Mouse (Mus musculus): ENCODE results near the gene Gm12185. TPM values are rescaled to one million over a fixed set of nuclear protein-coding genes. Genes with fewer than 3 reads are reported as not detected.
"Not testable (repeated sequence)": the region's sequence is repeated elsewhere in the genome, so short reads cannot be mapped to it uniquely, and the experiment has no call there.

Gene Gm12185
- total and polyA plus RNA-seq, 2 experiments from 2014 or later: not detected

DNA sequence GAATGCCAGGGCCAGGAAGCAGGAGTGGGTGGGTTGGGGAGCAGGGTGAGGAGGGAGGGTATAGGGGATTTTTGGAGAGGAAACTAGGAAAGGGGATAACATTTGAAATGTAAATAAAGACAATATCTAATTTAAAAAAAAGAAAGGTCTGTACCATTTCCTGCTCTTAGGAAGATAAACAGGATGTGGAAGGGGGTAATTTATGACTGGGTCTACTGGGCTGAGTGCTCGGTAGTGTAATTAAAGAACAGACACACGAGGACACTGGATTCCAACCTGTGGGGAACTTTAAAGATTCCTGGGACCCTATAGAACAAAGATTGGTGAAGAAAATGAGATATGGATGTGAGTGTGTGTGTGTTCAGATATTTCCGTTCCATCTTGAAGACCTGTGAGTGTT, 9.2 kb downstream of the Gm12185 start:
- H3K4me3 ChIP-seq (ENCODE audit: low read depth, low read length); H3K36me3 ChIP-seq (ENCODE audit: insufficient read depth, low read length); H3K27me3 ChIP-seq (ENCODE audit: insufficient read depth, low read length); H3K4me1 ChIP-seq (ENCODE audit: insufficient read depth, low read length); H3K9ac ChIP-seq (replicated peaks; ENCODE audit: low read length, poor library complexity, severe bottlenecking); H3K9me3 ChIP-seq (ENCODE audit: low read length); H3K4me2 ChIP-seq (ENCODE audit: low read depth, low read length, poor library complexity, severe bottlenecking); H3K27ac ChIP-seq (ENCODE audit: low read depth, low read length); ATAC-seq (ENCODE audit: low FRiP score); DNase-seq (ENCODE audit: low spot score): not testable (repeated sequence)
- no CpG with 5 or more reads among the region's 3 CpGs for WGBS

DNA sequence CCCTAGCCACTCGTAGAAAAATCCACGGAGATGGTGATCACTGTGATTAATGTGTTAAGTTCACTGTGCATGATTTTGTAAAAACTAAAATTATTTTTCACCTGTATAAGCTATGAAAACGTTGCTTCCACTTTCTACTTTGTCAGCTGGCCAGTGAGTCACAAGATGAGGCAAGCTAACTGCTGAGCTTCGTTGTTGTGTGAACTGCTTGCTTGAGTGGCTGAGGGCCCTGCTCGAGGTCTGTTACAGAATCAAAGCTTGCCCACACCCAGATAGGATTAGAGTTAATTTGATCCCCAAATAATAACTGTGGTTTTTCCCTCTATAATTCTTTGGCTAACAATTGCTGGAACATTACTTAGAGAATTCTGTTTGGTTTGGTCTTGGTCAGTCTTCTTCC, 12.0 kb downstream of the Gm12185 start:
- DNase-seq (ENCODE audit: low spot score); H3K27ac ChIP-seq (ENCODE audit: low read depth, low read length); H3K9ac ChIP-seq (replicated peaks; ENCODE audit: low read length, poor library complexity, severe bottlenecking); H3K4me2 ChIP-seq (ENCODE audit: low read depth, low read length, poor library complexity, severe bottlenecking); H3K4me1 ChIP-seq (ENCODE audit: insufficient read depth, low read length); H3K4me3 ChIP-seq (ENCODE audit: low read depth, low read length); H3K27me3 ChIP-seq (ENCODE audit: insufficient read depth, low read length); ATAC-seq (ENCODE audit: low FRiP score); H3K9me3 ChIP-seq (ENCODE audit: low read length); H3K36me3 ChIP-seq (ENCODE audit: insufficient read depth, low read length): not testable (repeated sequence)
- no CpG with 5 or more reads among the region's 5 CpGs for WGBS

DNA sequence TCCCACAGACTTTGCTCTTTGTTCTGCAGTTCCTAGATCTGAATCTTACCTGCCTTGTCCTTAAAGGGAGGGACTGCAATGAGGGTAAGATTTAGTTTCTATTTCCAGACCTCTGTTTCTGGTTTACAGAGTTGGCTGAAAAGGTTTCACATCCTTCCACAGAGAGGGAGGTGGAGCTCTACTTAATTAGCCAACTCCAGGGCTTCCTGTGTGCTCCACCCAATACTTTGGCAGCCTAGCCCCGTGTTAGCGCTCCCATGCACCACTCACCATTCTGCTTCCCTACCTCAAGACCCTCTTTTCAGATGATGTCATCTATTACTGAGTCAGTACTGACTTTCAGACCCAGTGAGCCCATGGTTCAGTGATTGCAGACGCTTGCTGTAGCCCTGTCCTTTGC, 12.8 kb downstream of the Gm12185 start, which contains the start of gene 9930111J21Rik1:
Gene 9930111J21Rik1, minus strand, starts transcription at position 148 of the 400 bp plus-strand sequence.
- H3K9ac ChIP-seq (replicated peaks; ENCODE audit: low read length, poor library complexity, severe bottlenecking); H3K27me3 ChIP-seq (ENCODE audit: insufficient read depth, low read length); H3K27ac ChIP-seq (ENCODE audit: low read depth, low read length); H3K4me3 ChIP-seq (ENCODE audit: low read depth, low read length); ATAC-seq (ENCODE audit: low FRiP score); H3K4me1 ChIP-seq (ENCODE audit: insufficient read depth, low read length); DNase-seq (ENCODE audit: low spot score); H3K9me3 ChIP-seq (ENCODE audit: low read length); H3K36me3 ChIP-seq (ENCODE audit: insufficient read depth, low read length); H3K4me2 ChIP-seq (ENCODE audit: low read depth, low read length, poor library complexity, severe bottlenecking): not testable (repeated sequence)
- WGBS: no CpG with 5 or more reads among the region's 3 CpGs

DNA sequence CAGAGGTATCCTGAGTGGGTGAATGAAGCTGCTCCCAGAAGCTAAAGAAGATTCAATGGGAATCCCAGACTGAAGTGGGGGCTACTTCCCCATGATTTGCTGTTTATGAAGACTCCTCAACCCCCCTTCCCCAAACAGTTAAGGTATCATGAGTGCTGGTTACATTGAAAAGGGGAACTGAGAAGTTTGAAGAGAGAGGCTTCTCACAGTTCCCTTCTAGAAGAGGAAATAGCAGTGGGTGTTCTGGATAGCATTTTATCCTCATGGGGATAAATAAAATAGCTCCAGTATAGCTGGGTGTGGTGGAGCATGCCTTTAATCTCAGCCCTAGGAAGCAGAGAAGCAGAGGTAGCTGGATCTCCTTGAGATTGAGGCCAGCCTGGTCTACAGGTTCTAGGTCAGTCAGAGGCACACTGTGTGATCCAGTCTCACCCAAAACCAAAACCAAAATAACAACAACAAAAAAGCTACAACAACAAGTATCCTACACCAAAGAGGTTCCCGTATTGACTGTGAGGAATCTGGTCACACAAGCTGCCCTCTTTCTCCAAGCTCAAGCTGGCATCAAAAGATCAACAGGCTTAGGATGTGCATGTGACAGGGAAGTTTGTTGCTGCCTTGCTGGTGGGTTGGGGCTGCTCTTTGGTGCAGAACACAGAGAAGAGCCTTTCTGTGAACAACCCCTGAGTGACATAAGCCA, 13.6 kb downstream of the Gm12185 start, which contains the start of gene Olfr56:
Gene Olfr56, plus strand, starts transcription at position 650 of the 700 bp plus-strand sequence.
- H3K4me2 ChIP-seq (ENCODE audit: low read depth, low read length, poor library complexity, severe bottlenecking); ATAC-seq (ENCODE audit: low FRiP score); DNase-seq (ENCODE audit: low spot score); H3K4me3 ChIP-seq (ENCODE audit: low read depth, low read length); H3K9me3 ChIP-seq (ENCODE audit: low read length); H3K9ac ChIP-seq (replicated peaks; ENCODE audit: low read length, poor library complexity, severe bottlenecking); H3K27ac ChIP-seq (ENCODE audit: low read depth, low read length); H3K4me1 ChIP-seq (ENCODE audit: insufficient read depth, low read length); H3K36me3 ChIP-seq (ENCODE audit: insufficient read depth, low read length); H3K27me3 ChIP-seq (ENCODE audit: insufficient read depth, low read length): not testable (repeated sequence)
- WGBS: no CpG with 5 or more reads among the region's 1 CpGs

DNA sequence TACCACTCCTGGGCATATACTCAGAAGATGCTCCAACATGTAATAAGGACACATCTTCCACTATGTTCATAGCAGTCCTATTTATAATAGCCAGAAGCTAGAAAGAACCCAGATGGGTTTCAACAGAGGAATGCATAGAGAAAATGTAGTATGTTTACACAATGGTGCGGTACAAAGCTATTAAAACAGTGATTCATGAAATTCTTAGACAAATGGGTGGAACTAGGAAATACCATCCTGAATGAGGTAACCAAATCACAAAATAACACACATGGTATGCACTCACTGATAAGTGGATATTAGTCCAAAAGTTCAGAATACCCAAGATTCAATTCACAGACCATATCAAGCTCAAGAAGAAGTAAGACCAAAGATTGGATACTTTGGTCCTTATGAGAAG, 17.3 kb downstream of the Gm12185 start:
- H3K9me3 ChIP-seq (ENCODE audit: low read length); ATAC-seq (ENCODE audit: low FRiP score); DNase-seq (ENCODE audit: low spot score); H3K4me3 ChIP-seq (ENCODE audit: low read depth, low read length); H3K4me1 ChIP-seq (ENCODE audit: insufficient read depth, low read length); H3K27me3 ChIP-seq (ENCODE audit: insufficient read depth, low read length); H3K36me3 ChIP-seq (ENCODE audit: insufficient read depth, low read length); H3K27ac ChIP-seq (ENCODE audit: low read depth, low read length); H3K9ac ChIP-seq (replicated peaks; ENCODE audit: low read length, poor library complexity, severe bottlenecking); H3K4me2 ChIP-seq (ENCODE audit: low read depth, low read length, poor library complexity, severe bottlenecking): not testable (repeated sequence)
- no CpG with 5 or more reads among the region's 1 CpGs for WGBS

DNA sequence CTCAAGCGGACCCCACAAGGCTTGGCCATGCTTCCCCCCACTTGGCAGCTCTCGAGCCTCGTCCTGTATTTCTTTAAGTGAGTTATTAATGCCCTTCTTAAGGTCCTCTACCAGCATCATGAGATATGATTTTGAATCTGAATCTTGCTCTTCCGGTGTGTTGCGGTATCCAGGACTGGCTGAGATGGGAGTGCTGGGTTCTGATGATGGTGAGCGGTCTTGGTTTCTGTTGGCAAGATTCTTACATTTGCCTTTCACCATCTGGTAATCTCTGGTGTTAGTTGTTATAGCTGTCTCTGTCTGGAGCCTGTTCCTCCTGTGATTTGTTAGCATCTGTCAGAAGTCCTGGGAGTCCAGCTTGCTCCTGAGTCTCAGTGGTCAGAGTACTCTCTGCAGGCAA, 45.9 kb downstream of the Gm12185 start, which contains the start of gene Psme2b:
Gene Psme2b, minus strand, starts transcription at position 101 of the 400 bp plus-strand sequence.
- not testable (repeated sequence) for H3K27ac ChIP-seq (ENCODE audit: low read depth, low read length); DNase-seq (ENCODE audit: low spot score); H3K9me3 ChIP-seq (ENCODE audit: low read length); H3K4me1 ChIP-seq (ENCODE audit: insufficient read depth, low read length); H3K4me3 ChIP-seq (ENCODE audit: low read depth, low read length); H3K9ac ChIP-seq (replicated peaks; ENCODE audit: low read length, poor library complexity, severe bottlenecking); H3K4me2 ChIP-seq (ENCODE audit: low read depth, low read length, poor library complexity, severe bottlenecking); H3K27me3 ChIP-seq (ENCODE audit: insufficient read depth, low read length); H3K36me3 ChIP-seq (ENCODE audit: insufficient read depth, low read length); ATAC-seq (ENCODE audit: low FRiP score)
- WGBS: 95% methylated on average over 6 of the region's 6 CpGs

DNA sequence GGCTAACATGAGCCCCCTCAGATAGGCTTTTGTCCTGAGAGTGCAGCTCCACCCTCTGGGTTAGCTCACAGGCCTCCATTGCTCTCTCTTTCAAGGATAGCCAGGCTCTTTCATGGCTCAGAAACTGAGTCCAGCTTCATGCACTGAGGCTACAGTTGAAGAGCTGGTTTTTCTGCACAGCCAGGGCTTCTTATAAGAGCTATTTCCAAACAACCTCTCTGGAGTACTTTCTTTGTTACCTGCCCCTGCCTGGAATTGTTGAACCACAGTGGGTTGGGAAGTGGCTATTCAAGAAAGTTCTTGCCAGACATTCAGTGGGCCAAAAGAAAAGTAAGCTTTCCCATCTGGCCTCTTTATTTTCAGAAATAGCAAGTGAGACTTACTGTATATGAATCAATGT, 52.7 kb downstream of the Gm12185 start:
- H3K27me3 ChIP-seq (ENCODE audit: insufficient read depth, low read length); H3K27ac ChIP-seq (ENCODE audit: low read depth, low read length); DNase-seq (ENCODE audit: low spot score); H3K4me2 ChIP-seq (ENCODE audit: low read depth, low read length, poor library complexity, severe bottlenecking); H3K4me1 ChIP-seq (ENCODE audit: insufficient read depth, low read length); ATAC-seq (ENCODE audit: low FRiP score); H3K4me3 ChIP-seq (ENCODE audit: low read depth, low read length); H3K9ac ChIP-seq (replicated peaks; ENCODE audit: low read length, poor library complexity, severe bottlenecking); H3K36me3 ChIP-seq (ENCODE audit: insufficient read depth, low read length); H3K9me3 ChIP-seq (ENCODE audit: low read length): not testable (repeated sequence)

DNA sequence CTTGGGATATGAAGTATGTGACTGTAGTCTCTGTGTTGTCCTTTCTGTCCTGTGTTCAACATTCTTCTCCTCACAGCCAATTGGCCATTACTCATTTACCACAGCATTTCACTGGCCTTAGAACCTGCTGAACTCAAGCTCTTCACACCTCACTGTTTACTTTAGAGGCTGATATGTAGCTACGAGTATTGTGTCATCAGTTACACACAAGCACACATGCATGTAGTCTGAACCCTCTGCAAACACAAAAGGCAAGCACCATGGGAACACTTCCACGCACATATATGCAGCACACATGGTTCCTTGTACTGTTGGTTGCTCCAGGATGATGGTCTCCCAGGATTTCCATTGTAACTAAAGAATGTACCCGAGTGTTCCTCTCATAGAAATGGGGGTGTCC, 56.7 kb downstream of the Gm12185 start:
- H3K4me2 ChIP-seq (ENCODE audit: low read depth, low read length, poor library complexity, severe bottlenecking); DNase-seq (ENCODE audit: low spot score); H3K27ac ChIP-seq (ENCODE audit: low read depth, low read length); ATAC-seq (ENCODE audit: low FRiP score); H3K36me3 ChIP-seq (ENCODE audit: insufficient read depth, low read length); H3K9ac ChIP-seq (replicated peaks; ENCODE audit: low read length, poor library complexity, severe bottlenecking); H3K9me3 ChIP-seq (ENCODE audit: low read length); H3K4me3 ChIP-seq (ENCODE audit: low read depth, low read length); H3K27me3 ChIP-seq (ENCODE audit: insufficient read depth, low read length); H3K4me1 ChIP-seq (ENCODE audit: insufficient read depth, low read length): not testable (repeated sequence)
- WGBS: no CpG with 5 or more reads among the region's 3 CpGs

DNA sequence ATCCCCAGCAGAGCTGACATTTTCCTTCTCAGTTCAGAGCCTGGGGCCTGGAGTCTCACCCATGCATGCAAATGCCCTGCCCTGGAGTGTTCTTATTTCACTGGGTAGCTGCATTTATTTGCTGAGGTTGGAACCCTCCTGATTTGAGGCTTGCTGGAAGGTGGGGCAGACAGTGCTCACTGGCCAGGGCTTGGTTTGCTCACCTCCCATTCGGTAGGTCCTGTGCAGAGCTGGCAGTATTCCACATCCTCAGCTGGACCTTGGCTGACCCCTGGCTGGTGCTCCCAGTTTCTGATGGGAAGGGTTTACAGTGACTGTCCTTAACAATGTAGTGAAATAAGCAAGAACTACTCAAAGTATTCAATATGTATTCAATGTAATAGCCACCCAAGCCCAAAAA, 58.1 kb downstream of the Gm12185 start:
- ATAC-seq (ENCODE audit: low FRiP score); H3K9ac ChIP-seq (replicated peaks; ENCODE audit: low read length, poor library complexity, severe bottlenecking); DNase-seq (ENCODE audit: low spot score); H3K9me3 ChIP-seq (ENCODE audit: low read length); H3K4me2 ChIP-seq (ENCODE audit: low read depth, low read length, poor library complexity, severe bottlenecking); H3K27ac ChIP-seq (ENCODE audit: low read depth, low read length); H3K4me3 ChIP-seq (ENCODE audit: low read depth, low read length); H3K36me3 ChIP-seq (ENCODE audit: insufficient read depth, low read length); H3K27me3 ChIP-seq (ENCODE audit: insufficient read depth, low read length); H3K4me1 ChIP-seq (ENCODE audit: insufficient read depth, low read length): not testable (repeated sequence)
- WGBS: 75% methylated on average over 1 of the region's 1 CpGs

All from midbrain, postnatal 0 days (tissue).